Mouse (Mus musculus): Measurements from ENCODE around the gene Olfr1410. TPM values are rescaled to one million over a fixed set of nuclear protein-coding genes. Genes with fewer than 3 reads are reported as not detected.

Olfr1410 gene
- polyA plus RNA-seq, 1 experiment from 2014 or later: not detected

GRCm38 (mm10) chr1:92657025-92657820 lies 51.6 kb downstream of the Olfr1410 start:
- Histone ChIP-seq H3K36me3 (ENCODE audit: control insufficient read depth, insufficient read depth, low read length) (no peaks in the 10 kb centered on the region), H3K27ac (ENCODE audit: low read depth, low read length) (no peak overlapping the region), H3K27me3 (ENCODE audit: control insufficient read depth, insufficient read depth, low read length) (no peaks in the 10 kb centered on the region), H3K4me1 (ENCODE audit: control insufficient read depth, insufficient read depth, low read length) (no peaks in the 10 kb centered on the region), H3K4me2 (replicated peaks; ENCODE audit: low read depth, low read length) (no peak overlapping the region), H3K9me3 (ENCODE audit: control insufficient read depth, low read length) (no peaks in the 10 kb centered on the region), H3K9ac (ENCODE audit: low read depth, low read length) (no peak overlapping the region), H3K4me3 (ENCODE audit: low read length) (no peak overlapping the region)
- ATAC-seq (ENCODE audit: low FRiP score, low TSS enrichment): 0 out of 2 replicates have a peak, but pooled peaks have one; percentile 64
- WGBS: 42% methylated on average over 11 of the region's 11 CpGs

- no peak for ATAC-seq (ENCODE audit: low FRiP score, low TSS enrichment)
- no peaks in the 10 kb centered on the region for H3K4me1 ChIP-seq (ENCODE audit: control insufficient read depth, insufficient read depth, low read length)
- H3K36me3 ChIP-seq (ENCODE audit: control insufficient read depth, insufficient read depth, low read length): no peaks in the 10 kb centered on the region
- H3K9ac ChIP-seq (ENCODE audit: low read depth, low read length): no peak overlapping the region
- no peak overlapping the region for H3K4me2 ChIP-seq (replicated peaks; ENCODE audit: low read depth, low read length)
- 59% methylated on average over 5 of the region's 5 CpGs for WGBS
- no peaks in the 10 kb centered on the region for H3K9me3 ChIP-seq (ENCODE audit: control insufficient read depth, low read length)
- H3K27ac ChIP-seq (ENCODE audit: low read depth, low read length): no peak overlapping the region
- H3K4me3 ChIP-seq (ENCODE audit: low read length): no peak overlapping the region
- H3K27me3 ChIP-seq (ENCODE audit: control insufficient read depth, insufficient read depth, low read length): no peaks in the 10 kb centered on the region
Measured at GRCm38 (mm10) chr1:92659392-92659791, 53.8 kb downstream of the Olfr1410 start.

Other genes starting within 250 kb of the Olfr1410 start
- gene Ndufa10, start 131.9 kb upstream of the Olfr1410 start, polyA plus RNA-seq (2014; fragmentation: Nextera tagmentation; extraction: Ambion mirVana): 314 and 335 TPM in 2 replicates
- not detected in 2 replicates for gene Olfr1416, start 120.7 kb upstream of the Olfr1410 start, polyA plus RNA-seq (2014; fragmentation: Nextera tagmentation; extraction: Ambion mirVana)
- gene Olfr1415, start 109.7 kb upstream of the Olfr1410 start, polyA plus RNA-seq (2014; fragmentation: Nextera tagmentation; extraction: Ambion mirVana): not detected in 2 replicates
- gene Olfr1414, start 87.1 kb upstream of the Olfr1410 start, polyA plus RNA-seq (2014; fragmentation: Nextera tagmentation; extraction: Ambion mirVana): not detected in 2 replicates
- gene Olfr1413, start 34.5 kb upstream of the Olfr1410 start, polyA plus RNA-seq (2014; fragmentation: Nextera tagmentation; extraction: Ambion mirVana): not detected in 2 replicates
- gene Olfr1412, start 20.0 kb upstream of the Olfr1410 start, polyA plus RNA-seq (2014; fragmentation: Nextera tagmentation; extraction: Ambion mirVana): not detected in 2 replicates
- gene Olfr1411, start 11.4 kb upstream of the Olfr1410 start, polyA plus RNA-seq (2014; fragmentation: Nextera tagmentation; extraction: Ambion mirVana): not detected in 2 replicates
- not detected in 2 replicates for gene Olfr12, start 12.0 kb downstream of the Olfr1410 start, polyA plus RNA-seq (2014; fragmentation: Nextera tagmentation; extraction: Ambion mirVana)
- gene Cops9, start 36.2 kb downstream of the Olfr1410 start, polyA plus RNA-seq (2014; fragmentation: Nextera tagmentation; extraction: Ambion mirVana): 414 and 584 TPM in 2 replicates
- gene Otos, start 43.1 kb downstream of the Olfr1410 start, polyA plus RNA-seq (2014; fragmentation: Nextera tagmentation; extraction: Ambion mirVana): 0.43 TPM in 1 of 2 replicates, not detected in the other
- 46.1 and 55.6 TPM in 2 replicates for gene Gpc1, start 225.9 kb downstream of the Olfr1410 start, polyA plus RNA-seq (2014; fragmentation: Nextera tagmentation; extraction: Ambion mirVana)